Mouse (Mus musculus) c-Kit-positive CD71-negative TER-119-negative erythroid progenitor cells, embryonic 14.5 days (primary cell): ENCODE results near the gene Malsu1.

Experiments
- DNase-seq: peaks from one replicate; pipeline ENCODE4 v3.0.0-alpha.2; 2013; ENCODE audit warnings: low read depth

Malsu1 gene

GRCm38 (mm10) chr6:49074117-49074490, 509 bp downstream of the Malsu1 start:
- no peak for DNase-seq

- DNase-seq: no peak
Observed at GRCm38 (mm10) chr6:49077894-49078293, 4.3 kb downstream of the Malsu1 start.

GRCm38 (mm10) chr6:49079313-49079712, 5.7 kb downstream of the Malsu1 start:
- no peak for DNase-seq

GRCm38 (mm10) chr6:49083008-49083407, 9.4 kb downstream of the Malsu1 start:
- DNase-seq: no peak

GRCm38 (mm10) chr6:49094968-49095367, 21.4 kb downstream of the Malsu1 start:
- no peak for DNase-seq

GRCm38 (mm10) chr6:49096421-49096820, 22.8 kb downstream of the Malsu1 start:
- no peak for DNase-seq

- no peak for DNase-seq
Observed at GRCm38 (mm10) chr6:49096933-49097461, 23.4 kb downstream of the Malsu1 start.

GRCm38 (mm10) chr6:49097596-49098110, 24.1 kb downstream of the Malsu1 start:
- DNase-seq: no peak

GRCm38 (mm10) chr6:49099086-49099485, 25.5 kb downstream of the Malsu1 start:
- no peak for DNase-seq

- DNase-seq: no peak
Observed at GRCm38 (mm10) chr6:49106746-49107500, 33.3 kb downstream of the Malsu1 start.

GRCm38 (mm10) chr6:49109196-49109595, 35.6 kb downstream of the Malsu1 start:
- no peak for DNase-seq

- no peak for DNase-seq
Observed at GRCm38 (mm10) chr6:49113895-49114294, 40.3 kb downstream of the Malsu1 start.

- DNase-seq: no peak
Observed at GRCm38 (mm10) chr6:49114457-49114856, 40.9 kb downstream of the Malsu1 start.

- DNase-seq: no peak
Observed at GRCm38 (mm10) chr6:49115550-49115949, 42.0 kb downstream of the Malsu1 start.

- no peak for DNase-seq
Observed at GRCm38 (mm10) chr6:49116241-49116640, 42.6 kb downstream of the Malsu1 start.

- DNase-seq: no peak
Observed at GRCm38 (mm10) chr6:49118446-49118845, 44.9 kb downstream of the Malsu1 start.

- no peak for DNase-seq
Observed at GRCm38 (mm10) chr6:49119462-49120135, 46.0 kb downstream of the Malsu1 start.

GRCm38 (mm10) chr6:49120370-49120769, 46.8 kb downstream of the Malsu1 start:
- no peak for DNase-seq

GRCm38 (mm10) chr6:49130328-49130727, 56.7 kb downstream of the Malsu1 start:
- DNase-seq: no peak

GRCm38 (mm10) chr6:49131855-49132254, 58.3 kb downstream of the Malsu1 start:
- no peak for DNase-seq

- no peak for DNase-seq
Observed at GRCm38 (mm10) chr6:49132352-49133090, 58.9 kb downstream of the Malsu1 start.
